Mouse (Mus musculus): ENCODE measurements around the gene Gm17581. TPM values are rescaled to one million over a fixed set of nuclear protein-coding genes. Genes with fewer than 3 reads are reported as not detected.
"Not testable (repeated sequence)": the region's sequence is repeated elsewhere in the genome, so short reads cannot be mapped to it uniquely, and the experiment has no call there.

Gm17581 gene
- not detected for polyA plus RNA-seq (2021)

GRCm38 (mm10) chr2:155735766-155736165 lies at the start of gene Gm17581:
Gm17581 (minus strand) TSS chr2:155735866.
- POLR2A ChIA-PET; H3K27me3 ChIP-seq; DNase-seq (ENCODE audit: low read depth, low spot score); in situ Hi-C loops (cut with MboI; ENCODE audit: low pct_unique_long_range_greater_than_20kb); ATAC-seq: not testable (repeated sequence)
- CTCF ChIA-PET, result interaction anchor here (1.1 kb wide), 1 partner anchor 14 kb away, joined by 3 read pairs; no protein-coding TSS in a partner anchor

GRCm38 (mm10) chr2:155784534-155784933 lies 48.9 kb upstream of the Gm17581 start:
- POLR2A ChIA-PET, result no interaction called here
- in situ Hi-C loops (cut with MboI; ENCODE audit: low pct_unique_long_range_greater_than_20kb), result no loop called here
- TF ChIP-seq CTCF (IDR thresholded peaks at IDR 0.05), result no peak
- H3K27me3 ChIP-seq, result peaks cover 8% of the 10 kb centered on the region
- ATAC-seq (no peak), DNase-seq (ENCODE audit: low read depth, low spot score) (no peak)
- CTCF ChIA-PET, result interaction anchor here (1.3 kb wide), 1 partner anchor 13 kb away, joined by 3 read pairs; no protein-coding TSS in a partner anchor

- TF ChIP-seq CTCF (IDR thresholded peaks at IDR 0.05), result no peak
- in situ Hi-C loops (cut with MboI; ENCODE audit: low pct_unique_long_range_greater_than_20kb), result no loop called here
- no peak for DNase-seq (ENCODE audit: low read depth, low spot score)
- POLR2A ChIA-PET, result no interaction called here
- H3K27me3 ChIP-seq, result peaks cover 34% of the 10 kb centered on the region
- CTCF ChIA-PET, result no interaction called here
- no peak for ATAC-seq
These were observed 43.8 kb upstream of the Gm17581 start for GRCm38 (mm10) chr2:155779506-155779905.

- DNase-seq (ENCODE audit: low read depth, low spot score) (no peak), ATAC-seq (no peak)
- ChIA-PET CTCF (no interaction called here), POLR2A (no interaction called here)
- in situ Hi-C loops (cut with MboI; ENCODE audit: low pct_unique_long_range_greater_than_20kb), result no loop called here
- TF ChIP-seq CTCF (IDR thresholded peaks at IDR 0.05), result no peak
- H3K27me3 ChIP-seq, result peaks cover 37% of the 10 kb centered on the region
These were observed 43.4 kb upstream of the Gm17581 start for GRCm38 (mm10) chr2:155779066-155779465.

- in situ Hi-C loops (cut with MboI; ENCODE audit: low pct_unique_long_range_greater_than_20kb), result no loop called here
- ChIA-PET CTCF (no interaction called here), POLR2A (no interaction called here)
- TF ChIP-seq CTCF (IDR thresholded peaks at IDR 0.05), result no peak
- no peak for DNase-seq (ENCODE audit: low read depth, low spot score)
- peaks cover 46% of the 10 kb centered on the region for H3K27me3 ChIP-seq
- ATAC-seq, result no peak
These were observed 42.3 kb upstream of the Gm17581 start for GRCm38 (mm10) chr2:155778004-155778403.

- in situ Hi-C loops (cut with MboI; ENCODE audit: low pct_unique_long_range_greater_than_20kb), result no loop called here
- ChIA-PET CTCF (no interaction called here), POLR2A (no interaction called here)
- peaks cover 46% of the 10 kb centered on the region for H3K27me3 ChIP-seq
- no peak for TF ChIP-seq CTCF (IDR thresholded peaks at IDR 0.05)
- no peak for DNase-seq (ENCODE audit: low read depth, low spot score)
- ATAC-seq, result no peak
These were observed 42.0 kb upstream of the Gm17581 start for GRCm38 (mm10) chr2:155777688-155777985.

- ChIA-PET CTCF (interaction anchor here (1.0 to 1.5 kb wide), 2 partner anchors 9 to 12 kb away, joined by 3 to 4 read pairs; no protein-coding TSS in a partner anchor), POLR2A (no interaction called here)
- DNase-seq (ENCODE audit: low read depth, low spot score), result no peak
- in situ Hi-C loops (cut with MboI; ENCODE audit: low pct_unique_long_range_greater_than_20kb), result no loop called here
- H3K27me3 ChIP-seq, result peaks cover 46% of the 10 kb centered on the region
- TF ChIP-seq CTCF (IDR thresholded peaks at IDR 0.05), result no peak
- no peak for ATAC-seq
These were observed 41.4 kb upstream of the Gm17581 start for GRCm38 (mm10) chr2:155776824-155777687.

GRCm38 (mm10) chr2:155775685-155776263 lies 40.1 kb upstream of the Gm17581 start:
- POLR2A ChIA-PET, result no interaction called here

GRCm38 (mm10) chr2:155774927-155775684 lies 39.4 kb upstream of the Gm17581 start, which contains the start of gene Mmp24:
Mmp24 (plus strand) TSS chr2:155775342.
- ATAC-seq, result peak; percentile 17
- ChIA-PET POLR2A (no interaction called here), CTCF (no interaction called here)
- no peak for DNase-seq (ENCODE audit: low read depth, low spot score)
- TF ChIP-seq CTCF (IDR thresholded peaks at IDR 0.05), result no peak
- in situ Hi-C loops (cut with MboI; ENCODE audit: low pct_unique_long_range_greater_than_20kb), result loop anchor here (5.0 kb wide), 1 partner anchor 37 kb away; no protein-coding TSS in a partner anchor
- peaks cover 46% of the 10 kb centered on the region for H3K27me3 ChIP-seq

More at GRCm38 (mm10) chr2:155775685-155776263, 40.1 kb upstream of the Gm17581 start:
- ATAC-seq, result peak; percentile 57
- DNase-seq (ENCODE audit: low read depth, low spot score), result no peak
- peaks cover 46% of the 10 kb centered on the region for H3K27me3 ChIP-seq
- no peak for TF ChIP-seq CTCF (IDR thresholded peaks at IDR 0.05)
- CTCF ChIA-PET, result interaction anchor here (1.5 kb wide), 1 partner anchor 11 kb away, joined by 4 read pairs; no protein-coding TSS in a partner anchor
- in situ Hi-C loops (cut with MboI; ENCODE audit: low pct_unique_long_range_greater_than_20kb), result no loop called here

- peaks cover 48% of the 10 kb centered on the region for H3K27me3 ChIP-seq
- ChIA-PET POLR2A (no interaction called here), CTCF (interaction anchor here (1.2 kb wide), 1 partner anchor 16 kb away, joined by 3 read pairs; no protein-coding TSS in a partner anchor)
- DNase-seq (ENCODE audit: low read depth, low spot score) (no peak), ATAC-seq (no peak)
- no peak for TF ChIP-seq CTCF (IDR thresholded peaks at IDR 0.05)
- in situ Hi-C loops (cut with MboI; ENCODE audit: low pct_unique_long_range_greater_than_20kb), result loop anchor here (5.0 kb wide), 1 partner anchor 38 kb away; no protein-coding TSS in a partner anchor
These were observed 38.7 kb upstream of the Gm17581 start for GRCm38 (mm10) chr2:155774261-155774926.

Measured in Patski (cell line).